Mouse (Mus musculus): Measurements from ENCODE around the gene Slit3.

GRCm38 (mm10) chr11:35662945-35663344 lies 541.9 kb downstream of the Slit3 start:
- TF ChIP-seq CTCF (IDR thresholded peaks at IDR 0.05; ENCODE audit: extremely low read depth, insufficient read length, insufficient replicate concordance, low read depth, low read length) (no peak), POLR2A (IDR thresholded peaks at IDR 0.05; ENCODE audit: low read depth, low read length) (no peak)
